Mouse (Mus musculus) layer of hippocampus, adult 18-20 months (tissue): ENCODE results near the gene Rep15. TPM values are rescaled to one million over a fixed set of nuclear protein-coding genes. Genes with fewer than 3 reads are reported as not detected.

ENCODE experiments used
- DNase-seq, 2 experiments: peaks; one replicate each; pipeline ENCODE4 v3.0.0; 2022; ENCODE audit warnings: low spot score in 2 of 2
- long read RNA-seq: library from polyadenylated mRNA; stranded (forward); transcript quantifications from one replicate; pipeline ENCODE4 v2.0.0, GENCODE M21; 2021
- total RNA-seq, 2 experiments: library from RNA; stranded (reverse); gene quantifications; 2 replicates each; pipeline ENCODE4 v1.2.3; 2021

Rep15 gene
- total RNA-seq, result 1 to 10 TPM; 1.1 TPM
- long read RNA-seq, result 0 reads

DNA sequence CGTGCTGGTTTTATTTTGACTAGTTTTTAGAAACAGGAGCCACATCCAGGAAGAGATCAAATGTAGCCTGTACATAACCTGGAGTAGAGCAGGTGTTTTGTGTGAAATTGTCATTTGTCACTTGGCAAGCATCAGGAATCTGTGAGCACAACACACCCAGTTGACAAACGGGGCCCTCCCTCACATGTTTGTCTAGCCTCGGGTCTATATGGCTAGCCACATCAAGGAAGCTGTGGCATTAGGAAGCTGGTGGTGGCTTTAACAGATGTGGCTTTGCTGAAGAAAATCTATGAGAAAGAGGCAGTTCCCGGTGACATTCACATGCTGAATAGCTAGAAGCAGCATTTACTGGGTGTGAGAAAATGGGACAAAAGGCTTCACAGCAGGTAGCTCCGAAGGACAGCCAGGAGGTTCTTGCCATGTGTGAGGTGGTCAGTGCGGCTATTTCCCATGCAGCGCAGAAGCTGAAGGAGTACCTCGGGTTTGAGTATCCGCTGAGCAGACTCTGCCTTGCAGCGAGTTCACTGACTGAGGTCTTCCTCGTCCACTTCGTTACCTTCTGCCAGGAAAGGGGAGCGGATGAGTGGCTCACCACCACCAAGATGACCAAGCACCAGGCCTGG lies at the start of gene Rep15:
TSS of gene Rep15 (plus strand) at position 282 of the 623 bp plus-strand sequence.
- no peak for DNase-seq

GRCm38 (mm10) chr6:146984569-146984968 lies 47.8 kb upstream of the Rep15 start:
- DNase-seq, result peak in 1 of 2 experiments; percentile 69

- DNase-seq, result peak; percentile 34 to 83
These were observed 38.1 kb upstream of the Rep15 start for GRCm38 (mm10) chr6:146994236-146994635.

DNA sequence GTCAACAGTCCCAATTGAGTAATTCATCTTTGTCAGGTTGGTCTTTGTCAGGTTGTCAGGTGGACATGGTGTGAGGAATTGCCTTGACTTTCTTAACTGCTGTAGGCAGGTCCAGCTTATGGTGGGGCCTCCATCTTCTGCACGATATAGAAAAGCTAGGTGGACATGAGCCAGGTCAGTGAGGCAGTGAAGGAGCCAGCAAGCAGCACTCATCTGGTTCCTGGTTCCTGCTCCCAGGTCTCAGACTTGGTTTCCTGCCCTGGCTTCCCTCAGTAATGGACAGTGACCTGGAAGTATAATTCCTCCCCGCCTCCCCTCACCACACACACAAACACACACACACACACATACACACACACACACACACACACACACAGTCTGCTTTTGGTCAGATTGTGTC lies 37.0 kb upstream of the Rep15 start:
- no peak for DNase-seq

- no peak for DNase-seq
These were observed 36.5 kb upstream of the Rep15 start for GRCm38 (mm10) chr6:146995878-146996277.

- DNase-seq, result no peak
These were observed 35.4 kb upstream of the Rep15 start for GRCm38 (mm10) chr6:146997006-146997405.

- DNase-seq, result no peak
These were observed 33.7 kb upstream of the Rep15 start for GRCm38 (mm10) chr6:146998710-146999109.

DNA sequence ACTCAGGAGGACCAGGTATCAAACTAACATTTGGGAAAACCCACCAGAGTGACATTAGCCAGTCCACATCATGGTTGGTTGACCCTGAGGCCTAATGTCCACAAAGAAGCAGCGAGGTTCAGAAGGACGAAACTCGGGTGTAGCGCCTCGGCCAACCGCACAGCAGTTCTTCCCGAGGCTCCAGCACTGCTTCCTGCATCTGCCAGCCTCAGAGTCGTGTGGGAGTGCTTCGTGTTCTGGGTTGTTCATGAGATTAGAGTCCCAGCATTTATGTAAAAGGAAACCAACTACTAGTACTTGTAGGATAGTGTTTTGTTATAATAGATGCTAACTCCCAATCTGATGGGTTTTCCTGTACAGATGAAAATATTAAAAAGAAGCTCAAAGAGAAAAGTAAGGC lies 33.1 kb upstream of the Rep15 start:
- DNase-seq, result peak in 1 of 2 experiments; percentile 57

- no peak for DNase-seq
These were observed 32.6 kb upstream of the Rep15 start for GRCm38 (mm10) chr6:146999755-147000154.

GRCm38 (mm10) chr6:147008148-147008547 lies 24.2 kb upstream of the Rep15 start:
- peak in 1 of 2 experiments; percentile 48 for DNase-seq

GRCm38 (mm10) chr6:147010358-147010757 lies 22.0 kb upstream of the Rep15 start:
- DNase-seq, result no peak

- DNase-seq, result no peak
These were observed 21.4 kb upstream of the Rep15 start for GRCm38 (mm10) chr6:147010811-147011520.

DNA sequence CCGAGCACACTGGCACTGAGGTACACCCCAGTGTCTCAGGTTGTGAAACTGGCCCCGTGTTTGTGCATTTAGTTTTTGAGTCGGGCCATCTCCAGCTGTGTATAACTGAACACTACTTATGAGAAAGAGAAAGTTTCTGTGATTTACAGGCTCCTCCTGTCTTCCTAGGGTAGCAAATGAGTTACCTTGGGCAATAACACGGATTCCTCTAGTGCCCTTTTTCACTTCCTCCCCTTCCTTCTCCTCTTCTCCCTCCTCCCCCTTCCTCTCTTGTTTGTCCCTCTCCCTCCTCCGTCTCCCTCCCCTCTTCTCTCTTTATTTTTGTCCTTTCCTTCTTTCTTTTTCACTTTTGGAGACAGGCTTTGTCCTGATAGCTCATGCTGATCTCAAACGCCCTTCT lies 20.8 kb upstream of the Rep15 start:
- no peak for DNase-seq

DNA sequence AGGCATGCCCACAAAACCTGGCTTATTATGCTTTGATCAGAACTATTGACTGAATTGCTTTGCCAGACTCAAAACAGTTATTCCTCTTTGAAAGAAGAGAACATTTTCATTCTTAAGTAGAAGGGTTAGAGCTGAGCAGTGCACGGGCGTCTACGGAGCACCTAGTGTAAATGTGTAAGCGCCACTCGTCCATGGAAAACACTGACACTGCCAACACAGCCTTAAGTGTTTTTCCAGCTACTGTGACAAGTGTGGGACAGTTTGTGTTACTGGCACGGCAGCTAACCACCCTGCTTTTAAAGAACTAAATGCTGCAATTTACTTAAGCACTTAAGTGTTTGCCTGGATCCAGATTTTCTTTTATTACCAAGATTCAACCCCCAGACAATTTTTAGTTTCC lies 20.4 kb upstream of the Rep15 start:
- no peak for DNase-seq

GRCm38 (mm10) chr6:147013546-147013945 lies 18.8 kb upstream of the Rep15 start:
- DNase-seq, result no peak

- no peak for DNase-seq
These were observed 14.5 kb upstream of the Rep15 start for GRCm38 (mm10) chr6:147017906-147018305.

- DNase-seq, result no peak
These were observed 14.0 kb upstream of the Rep15 start for GRCm38 (mm10) chr6:147018364-147018763.

GRCm38 (mm10) chr6:147021181-147021580 lies 11.2 kb upstream of the Rep15 start:
- DNase-seq, result no peak

- no peak for DNase-seq
These were observed 9.8 kb upstream of the Rep15 start for GRCm38 (mm10) chr6:147022375-147023132.

DNA sequence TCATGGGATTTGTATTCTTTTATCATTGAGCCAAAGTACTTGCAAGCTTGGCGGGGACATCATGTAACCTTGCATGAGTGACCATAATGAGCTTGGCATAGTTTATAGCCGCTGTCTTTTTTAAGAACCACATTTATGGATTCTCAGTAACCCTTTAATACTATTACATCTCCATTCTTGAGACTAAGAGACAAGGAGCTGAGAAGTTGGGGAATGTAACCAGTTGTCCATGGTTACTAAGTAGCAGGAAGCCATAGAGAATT lies 9.3 kb upstream of the Rep15 start:
- DNase-seq, result no peak

DNA sequence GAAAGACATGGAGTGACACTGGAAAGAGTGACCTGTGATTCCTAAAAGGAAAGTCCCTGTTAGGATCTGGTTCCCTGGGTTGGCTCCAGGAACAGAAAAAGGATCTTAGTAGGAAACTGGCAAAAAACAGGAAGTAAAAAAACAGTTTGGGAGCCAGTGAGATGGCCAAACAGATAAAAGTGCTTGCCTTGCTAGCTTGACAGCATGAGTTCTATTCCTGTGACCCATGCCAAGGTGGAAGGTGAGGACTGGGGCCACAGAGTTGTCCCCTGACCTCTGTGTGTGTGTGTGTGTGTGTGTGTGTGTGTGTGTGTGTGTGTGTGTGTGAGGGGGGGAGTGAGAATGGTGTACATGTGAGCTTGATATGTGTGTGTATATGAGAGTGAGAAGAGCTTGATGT lies 8.8 kb upstream of the Rep15 start:
- DNase-seq, result no peak

GRCm38 (mm10) chr6:147024761-147025160 lies 7.6 kb upstream of the Rep15 start:
- no peak for DNase-seq
